14 mouse cellular contexts compared by ENCODE assay signal in the genomic region with DNA sequence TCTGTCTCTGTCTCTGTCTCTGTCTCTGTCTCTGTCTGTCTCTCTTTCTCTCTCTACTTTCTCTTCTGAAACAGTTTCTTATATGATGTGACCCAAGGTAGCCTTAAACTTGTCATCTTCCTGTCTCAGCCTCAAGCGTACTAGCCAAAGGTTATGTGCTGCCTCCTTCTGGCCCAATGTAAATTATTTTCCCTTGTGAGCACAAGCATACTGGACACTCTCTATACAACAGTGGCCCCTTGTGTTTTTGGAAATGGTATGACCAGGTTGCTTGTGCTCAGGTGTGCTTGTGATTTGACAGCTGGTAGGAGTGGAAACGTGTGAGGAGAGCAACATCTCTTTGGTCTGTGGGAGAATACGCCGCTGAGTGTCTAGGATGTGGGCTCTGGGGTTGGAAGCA. TPM values are rescaled to one million over a fixed set of nuclear protein-coding genes. Genes with fewer than 3 reads are reported as not detected.
DNase-seq lines count a peak whose midpoint lies in the region; ATAC-seq and TF ChIP-seq lines count a peak whose summit lies in the region.
"Had no signal": no experiment of that assay in that cellular context is flagged by ENCODE, and none has a peak within 500 bp of the region (broad histone marks: within the 10 kb centered on the region; RNA-seq: fewer than 3 reads in every experiment).

No protein-coding gene starts in this region.

- no peaks in the 10 kb centered on the region for H3K27me3 ChIP-seq in lung, postnatal 0 days (replicated peaks; ENCODE audit: insufficient read depth, low read length)
- no peaks in the 10 kb centered on the region for H3K27me3 ChIP-seq in forebrain, embryonic 16.5 days (replicated peaks; ENCODE audit: control insufficient read depth, insufficient read depth, low read length)
- H3K27me3 ChIP-seq: embryonic facial prominence, embryonic 13.5 days; megakaryocyte, embryonic 14.5 days had no signal

- 79% methylated on average over 4 of the region's 4 CpGs for WGBS in lung, postnatal 0 days
- 88% methylated on average over 4 of the region's 4 CpGs for WGBS in lung, adult 2 months
- WGBS in forebrain, embryonic 16.5 days: 88% methylated on average over 4 of the region's 4 CpGs

- H3K9ac ChIP-seq in lung, postnatal 0 days (replicated peaks; ENCODE audit: low read depth): no peak overlapping the region
- no peak overlapping the region for H3K9ac ChIP-seq in forebrain, embryonic 16.5 days (replicated peaks; ENCODE audit: low read depth, low read length)
- H3K9ac ChIP-seq: embryonic facial prominence, embryonic 13.5 days; hindbrain, embryonic 14.5 days had no signal

- H3K27ac ChIP-seq in gastrocnemius, adult 2 months: no peak overlapping the region
- no peak overlapping the region for H3K27ac ChIP-seq in lung, postnatal 0 days (ENCODE audit: low read length)
- no peak overlapping the region for H3K27ac ChIP-seq in forebrain, embryonic 16.5 days (ENCODE audit: low read length)
- H3K27ac ChIP-seq: embryonic facial prominence, embryonic 13.5 days; heart, embryonic 10.5 days; hindbrain, embryonic 14.5 days had no signal

- H3K9me3 ChIP-seq in lung, postnatal 0 days (ENCODE audit: low read length): no peaks in the 10 kb centered on the region
- no peaks in the 10 kb centered on the region for H3K9me3 ChIP-seq in forebrain, embryonic 16.5 days (ENCODE audit: control insufficient read depth, low read length)
- H3K9me3 ChIP-seq: embryonic facial prominence, embryonic 13.5 days; heart, embryonic 10.5 days had no signal

- H3K4me2 ChIP-seq in lung, postnatal 0 days (replicated peaks; ENCODE audit: low read depth, low read length): no peak overlapping the region
- H3K4me2 ChIP-seq in forebrain, embryonic 16.5 days (ENCODE audit: low read length): no peak overlapping the region
- H3K4me2 ChIP-seq: embryonic facial prominence, embryonic 13.5 days; hindbrain, embryonic 14.5 days had no signal

- no peak for ATAC-seq in lung, postnatal 0 days
- peak; percentile 42 for ATAC-seq in megakaryocyte progenitor cell, adult 5-6 weeks (replicated peaks; ENCODE audit: poor library complexity)
- ATAC-seq in forebrain, embryonic 16.5 days: no peak

- intact Hi-C loops in gastrocnemius, adult 2 months (cut with DNase I): no loop called here

- no peak for TF ChIP-seq POLR2A in lung, adult 2 months (IDR thresholded peaks at IDR 0.05; ENCODE audit: borderline replicate concordance, extremely low read depth, low read depth, low read length)

- TF ChIP-seq CTCF in gastrocnemius, adult 2 months (IDR thresholded peaks at IDR 0.05): peak; percentile 26
- TF ChIP-seq CTCF in lung, postnatal 0 days (IDR thresholded peaks at IDR 0.05): peak; percentile 69
- TF ChIP-seq CTCF in lung, adult 2 months (IDR thresholded peaks at IDR 0.05; ENCODE audit: insufficient read depth, low read length): no peak

- no peak overlapping the region for H3K4me3 ChIP-seq in gastrocnemius, adult 2 months
- no peak overlapping the region for H3K4me3 ChIP-seq in lung, postnatal 0 days (ENCODE audit: low read depth, low read length)
- H3K4me3 ChIP-seq in lung, adult 2 months (replicated peaks; ENCODE audit: extremely low read depth, low read depth, low read length): no peak overlapping the region
- H3K4me3 ChIP-seq in forebrain, embryonic 16.5 days (replicated peaks; ENCODE audit: low read length): no peak overlapping the region
- H3K4me3 ChIP-seq: embryonic facial prominence, embryonic 13.5 days; heart, embryonic 10.5 days; megakaryocyte, embryonic 14.5 days had no signal

- DNase-seq in gastrocnemius, adult 2 months: no peak
- no peak for DNase-seq in gastrocnemius, adult 18-20 months (ENCODE audit: low spot score)
- no peak for DNase-seq in lung, postnatal 0 days (ENCODE audit: low spot score)
- no peak for DNase-seq in lung, adult 2 months
- peak; percentile 39 for DNase-seq in ES-CJ7 (ENCODE audit: low read depth, low spot score)
- no peak for DNase-seq in testis, postnatal 14 days (ENCODE audit: low spot score)
- DNase-seq: adrenal gland, adult 2 months; right cerebral cortex, postnatal 25 days had no signal

- no peaks in the 10 kb centered on the region for H3K36me3 ChIP-seq in lung, postnatal 0 days (ENCODE audit: insufficient read depth, low read length)
- H3K36me3 ChIP-seq in forebrain, embryonic 16.5 days (ENCODE audit: control insufficient read depth, insufficient read depth): no peaks in the 10 kb centered on the region
- H3K36me3 ChIP-seq: embryonic facial prominence, embryonic 13.5 days; heart, embryonic 10.5 days had no signal

- no peaks in the 10 kb centered on the region for H3K4me1 ChIP-seq in lung, postnatal 0 days (ENCODE audit: insufficient read depth, low read depth, low read length)
- H3K4me1 ChIP-seq in lung, adult 2 months (ENCODE audit: control insufficient read depth, insufficient read depth, low read length): no peaks in the 10 kb centered on the region
- H3K4me1 ChIP-seq in forebrain, embryonic 16.5 days (replicated peaks; ENCODE audit: control insufficient read depth, insufficient read depth, low read length): no peaks in the 10 kb centered on the region
- H3K4me1 ChIP-seq: embryonic facial prominence, embryonic 13.5 days; heart, embryonic 10.5 days had no signal

- TF ChIP-seq EP300 in lung, postnatal 0 days (IDR thresholded peaks at IDR 0.05): no peak

RNA-seq across cellular contexts. Expression of a gene that starts 42.6 kb away (rescaled TPM):
- 10 to 100 TPM; 33.2 to 38.8 TPM for total RNA-seq in gastrocnemius, adult 2 months (2021)
- total RNA-seq in gastrocnemius, adult 18-20 months (2021): 10 to 100 TPM; 32.9 to 39.2 TPM
- 14.6 and 15.3 TPM in 2 replicates for polyA plus RNA-seq in lung, postnatal 0 days (2015; fragmentation: Nextera tagmentation; extraction: Ambion mirVana)
- 17.9 and 37.7 TPM in 2 replicates for polyA plus RNA-seq in lung, adult 2 months (2012; rRNA removed)
- 32.0 and 35.0 TPM in 2 replicates for total RNA-seq in megakaryocyte progenitor cell, adult 5-6 weeks (2015)
- 17.8 and 22.7 TPM in 2 replicates for total RNA-seq in megakaryocyte progenitor cell, adult 5-6 weeks (2017)
- polyA plus RNA-seq in forebrain, embryonic 16.5 days (2015; fragmentation: Nextera tagmentation; extraction: Ambion mirVana): 33.0 and 34.1 TPM in 2 replicates
